Mouse (Mus musculus) spleen, adult 2 months (tissue): ENCODE measurements at regions not wholly inside any gene's neighbourhood (a gene's known extent, or its start where the extent isn't known, plus 50 kb on each side); places are given as distances from the start of the nearest gene placed in this dataset.

ENCODE experiments used
- DNase-seq, 2 experiments: peaks; one replicate each; pipeline versions ENCODE4 v3.0.0 to v3.0.0-alpha.2; 2012 to 2021; ENCODE audit warnings: low spot score in 2 of 2, low read depth in 1 of 2
- H3K27ac ChIP-seq: fragments of 200-500 bp; 2 replicates; pipeline ENCODE4 v1.5.1; 2012; ENCODE audit warnings: low read length, inconsistent platforms; ENCODE audit not compliant: insufficient read depth
- H3K27me3 ChIP-seq: fragments of 200-500 bp; 2 replicates; pipeline ENCODE4 v1.6.1; 2012; ENCODE audit warnings: mild to moderate bottlenecking, moderate library complexity, low read length, inconsistent platforms; ENCODE audit not compliant: control insufficient read depth, insufficient read depth
- H3K36me3 ChIP-seq: fragments of 200-500 bp; 2 replicates; pipeline ENCODE4 v1.6.1; 2012; ENCODE audit warnings: mild to moderate bottlenecking, low read length, inconsistent platforms; ENCODE audit not compliant: control insufficient read depth, insufficient read depth
- H3K4me1 ChIP-seq: fragments of 200-500 bp; 2 replicates; pipeline ENCODE4 v1.6.1; 2011; ENCODE audit warnings: inconsistent platforms; ENCODE audit not compliant: control insufficient read depth, insufficient read depth, insufficient read length
- H3K4me3 ChIP-seq: fragments of 200-500 bp; 2 replicates; pipeline ENCODE4 v1.5.1; 2011; ENCODE audit warnings: mild to moderate bottlenecking, inconsistent platforms; ENCODE audit not compliant: insufficient read depth, insufficient read length; ENCODE audit errors: extremely low read depth
- CTCF ChIP-seq: fragments of 200-500 bp; IDR thresholded peaks from 2 replicates; pipeline ENCODE4 v1.5.1; 2011; ENCODE audit warnings: mild to moderate bottlenecking, inconsistent platforms; ENCODE audit not compliant: insufficient read depth, insufficient read length, insufficient replicate concordance; ENCODE audit errors: extremely low read depth
- POLR2A ChIP-seq: fragments of 200-500 bp; IDR thresholded peaks from 2 replicates; pipeline ENCODE4 v1.6.1; 2011; ENCODE audit warnings: low read depth, low read length, inconsistent platforms
- WGBS: fragments of 180-500 bp; shearing (Covaris S2); methylation state at CpG from one replicate; pipeline ENCODE4 v1.1.7; 2018; 5-methylcytosine and 5-hydroxymethylcytosine counted together

DNA sequence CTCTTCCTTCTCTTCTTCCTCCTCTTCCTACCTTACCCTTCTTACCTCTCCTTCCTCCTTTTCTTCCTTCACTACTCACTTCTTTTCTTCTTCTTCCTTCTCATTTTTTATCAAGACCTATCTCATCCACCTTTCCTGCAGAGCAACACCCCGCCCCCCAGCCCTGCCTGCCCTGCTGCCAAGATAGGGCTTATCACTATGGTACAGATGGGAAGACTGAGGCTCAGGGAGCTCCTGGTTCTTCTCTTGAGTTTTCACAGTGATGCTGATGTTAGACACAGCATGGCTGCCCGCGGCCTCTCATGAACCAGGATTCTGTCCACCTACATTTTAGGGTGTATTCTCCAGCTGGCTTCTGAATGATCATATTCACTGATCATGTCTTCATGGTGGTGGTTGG, 100.0 kb upstream of the Mki67 start:
- H3K4me1 ChIP-seq: no peaks in the 10 kb centered on the region
- no peaks in the 10 kb centered on the region for H3K36me3 ChIP-seq
- WGBS: 86% methylated on average over 3 of the region's 3 CpGs
- H3K27ac ChIP-seq: peak overlapping the region; percentile 12; the same call in 1 of the 2 replicates
- DNase-seq: no peak
- no peak overlapping the region for H3K4me3 ChIP-seq
- TF ChIP-seq CTCF: no peak
- no peaks in the 10 kb centered on the region for H3K27me3 ChIP-seq

DNA sequence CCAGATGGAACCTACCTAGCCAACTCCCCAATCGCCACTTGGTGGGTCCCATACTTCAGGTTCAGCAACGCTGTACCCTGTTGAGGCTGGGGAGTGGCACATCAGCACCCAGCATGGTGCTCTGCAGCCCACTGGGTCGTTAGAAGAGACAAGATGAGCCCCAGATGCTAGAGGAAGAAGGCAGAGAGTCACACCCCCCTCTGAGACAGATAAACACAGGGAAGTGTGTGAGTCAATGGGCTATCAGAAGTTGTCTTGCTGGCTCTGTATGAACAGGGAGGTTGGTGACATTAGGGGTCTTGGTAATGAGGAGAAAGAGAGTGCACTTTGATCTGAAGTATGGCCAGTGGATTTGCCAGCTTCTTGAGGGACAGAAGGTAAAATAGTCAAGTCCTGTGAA, 101.7 kb upstream of the Mki67 start:
- no peaks in the 10 kb centered on the region for H3K36me3 ChIP-seq
- H3K27me3 ChIP-seq: no peaks in the 10 kb centered on the region
- no peak for DNase-seq
- H3K4me3 ChIP-seq: no peak overlapping the region
- H3K4me1 ChIP-seq: no peaks in the 10 kb centered on the region
- TF ChIP-seq POLR2A (no peak), CTCF (no peak)
- H3K27ac ChIP-seq: no peak overlapping the region
- 71% methylated on average over 3 of the region's 3 CpGs for WGBS

DNA sequence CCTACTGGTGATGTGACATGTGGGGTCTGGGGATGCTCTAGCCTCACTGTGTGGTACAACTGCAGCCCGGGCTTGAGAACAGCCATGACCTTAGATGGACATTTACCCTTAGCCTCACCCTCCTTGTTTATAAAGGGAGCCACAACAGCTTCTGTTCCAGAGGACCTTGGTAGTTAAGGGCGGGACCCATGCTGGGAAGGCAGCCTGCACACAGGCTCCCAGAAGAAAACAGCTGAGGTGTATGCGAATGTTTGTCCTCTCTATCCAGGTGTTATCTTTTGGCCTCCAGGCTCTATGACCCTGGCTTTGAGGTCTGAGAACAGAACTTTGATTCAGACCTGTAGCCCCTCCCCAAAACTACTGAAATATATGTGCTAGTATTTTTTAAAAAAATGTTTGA, 102.1 kb upstream of the Mki67 start:
- Histone ChIP-seq H3K4me1 (no peaks in the 10 kb centered on the region), H3K4me3 (no peak overlapping the region), H3K27ac (no peak overlapping the region), H3K36me3 (no peaks in the 10 kb centered on the region), H3K27me3 (no peaks in the 10 kb centered on the region)
- DNase-seq: no peak
- TF ChIP-seq CTCF (no peak), POLR2A (no peak)
- 93% methylated on average over 3 of the region's 3 CpGs for WGBS

DNA sequence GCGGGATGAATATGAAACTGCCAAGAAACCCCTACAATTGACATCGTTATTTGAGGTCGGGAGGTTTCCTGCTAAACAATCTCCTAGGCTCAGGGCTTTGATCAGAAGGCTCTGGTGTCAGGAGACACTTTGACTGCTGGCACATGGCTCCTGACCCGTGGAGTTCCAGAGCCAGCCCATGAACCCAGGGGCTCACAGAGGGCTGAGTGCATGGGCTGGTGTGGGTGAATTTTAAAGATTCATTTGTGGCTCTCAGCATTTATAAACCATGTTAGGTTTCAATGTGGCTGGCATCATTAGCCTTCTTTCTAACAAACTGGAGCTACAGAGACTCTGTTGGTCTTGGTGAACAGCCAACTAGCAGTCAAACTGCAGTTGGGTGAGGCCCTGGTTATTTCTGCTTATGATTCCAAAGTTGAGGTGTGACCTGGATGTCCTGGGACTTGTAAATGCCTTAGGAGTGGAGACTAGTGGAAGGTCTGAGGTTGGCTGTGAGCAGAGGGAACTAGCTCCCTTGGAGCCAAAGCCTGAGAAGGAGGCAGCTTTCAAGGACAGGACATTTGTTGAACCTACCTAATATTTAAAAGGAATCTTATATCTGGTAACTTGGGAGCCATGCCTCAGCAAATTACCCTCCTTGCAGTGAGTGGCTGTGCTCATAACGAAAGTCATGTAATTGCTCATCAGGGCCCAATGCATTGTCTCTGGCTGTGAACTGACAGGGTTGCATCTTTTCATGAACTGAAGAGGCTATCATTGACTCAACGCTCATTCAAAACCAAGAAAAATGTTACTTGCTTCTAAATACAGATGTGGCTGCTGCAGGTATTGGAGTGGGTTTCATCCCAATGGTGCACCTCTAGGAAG, 108.0 kb upstream of the Mki67 start:
- Histone ChIP-seq H3K27ac (no peak overlapping the region), H3K4me1 (no peaks in the 10 kb centered on the region), H3K27me3 (no peaks in the 10 kb centered on the region), H3K4me3 (no peak overlapping the region), H3K36me3 (no peaks in the 10 kb centered on the region)
- TF ChIP-seq CTCF: no peak
- no peak for TF ChIP-seq POLR2A
- no peak for DNase-seq
- 76% methylated on average over 6 of the region's 6 CpGs for WGBS

DNA sequence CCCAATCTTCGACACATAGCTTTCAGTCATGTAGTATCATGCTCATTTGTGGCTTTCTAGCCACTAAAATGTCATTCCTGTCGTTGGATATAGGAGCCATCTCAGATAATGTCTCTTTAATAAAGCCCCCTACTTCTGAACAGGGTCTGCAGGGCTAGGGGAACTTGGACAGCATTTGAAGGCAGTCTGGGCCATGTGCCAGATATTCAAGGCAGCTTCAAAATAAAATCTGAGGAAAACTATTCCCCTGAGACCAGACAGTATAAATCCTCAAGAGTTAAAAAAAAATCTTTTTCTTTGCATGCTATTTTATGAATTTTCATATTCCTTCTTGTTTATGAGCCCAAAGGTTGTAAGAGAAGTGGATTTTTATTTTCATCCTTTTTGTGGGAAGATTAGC, 113.1 kb upstream of the Mki67 start:
- no peak for DNase-seq
- 58% methylated on average over 2 of the region's 2 CpGs for WGBS
- Histone ChIP-seq H3K27ac (no peak overlapping the region), H3K4me3 (no peak overlapping the region), H3K27me3 (no peaks in the 10 kb centered on the region), H3K4me1 (no peaks in the 10 kb centered on the region), H3K36me3 (no peaks in the 10 kb centered on the region)
- TF ChIP-seq CTCF (no peak), POLR2A (no peak)

DNA sequence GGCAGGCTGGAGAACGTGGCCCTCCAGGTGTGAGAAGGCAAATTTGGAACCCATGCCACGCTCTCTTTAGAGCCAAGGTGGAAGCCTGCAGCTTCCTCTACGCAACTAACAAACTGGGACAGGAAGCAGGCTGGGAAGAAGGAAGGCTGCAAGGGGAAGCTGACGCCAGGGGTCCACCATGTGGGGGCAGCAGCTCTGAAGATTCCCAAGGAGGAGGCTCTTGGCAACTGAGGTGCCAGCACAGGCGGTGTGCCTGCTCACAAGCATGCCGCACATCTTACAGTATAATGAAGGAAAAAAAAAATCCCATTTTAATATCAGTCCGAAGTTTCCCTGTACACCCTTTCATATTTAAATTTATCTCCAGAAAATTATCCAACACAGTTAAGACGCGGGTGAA, 117.3 kb upstream of the Mki67 start:
- no peaks in the 10 kb centered on the region for H3K4me1 ChIP-seq
- H3K36me3 ChIP-seq: no peaks in the 10 kb centered on the region
- H3K27ac ChIP-seq: no peak overlapping the region
- H3K27me3 ChIP-seq: no peaks in the 10 kb centered on the region
- DNase-seq: no peak
- TF ChIP-seq CTCF (no peak), POLR2A (no peak)
- no peak overlapping the region for H3K4me3 ChIP-seq
- WGBS: 67% methylated on average over 9 of the region's 9 CpGs

DNA sequence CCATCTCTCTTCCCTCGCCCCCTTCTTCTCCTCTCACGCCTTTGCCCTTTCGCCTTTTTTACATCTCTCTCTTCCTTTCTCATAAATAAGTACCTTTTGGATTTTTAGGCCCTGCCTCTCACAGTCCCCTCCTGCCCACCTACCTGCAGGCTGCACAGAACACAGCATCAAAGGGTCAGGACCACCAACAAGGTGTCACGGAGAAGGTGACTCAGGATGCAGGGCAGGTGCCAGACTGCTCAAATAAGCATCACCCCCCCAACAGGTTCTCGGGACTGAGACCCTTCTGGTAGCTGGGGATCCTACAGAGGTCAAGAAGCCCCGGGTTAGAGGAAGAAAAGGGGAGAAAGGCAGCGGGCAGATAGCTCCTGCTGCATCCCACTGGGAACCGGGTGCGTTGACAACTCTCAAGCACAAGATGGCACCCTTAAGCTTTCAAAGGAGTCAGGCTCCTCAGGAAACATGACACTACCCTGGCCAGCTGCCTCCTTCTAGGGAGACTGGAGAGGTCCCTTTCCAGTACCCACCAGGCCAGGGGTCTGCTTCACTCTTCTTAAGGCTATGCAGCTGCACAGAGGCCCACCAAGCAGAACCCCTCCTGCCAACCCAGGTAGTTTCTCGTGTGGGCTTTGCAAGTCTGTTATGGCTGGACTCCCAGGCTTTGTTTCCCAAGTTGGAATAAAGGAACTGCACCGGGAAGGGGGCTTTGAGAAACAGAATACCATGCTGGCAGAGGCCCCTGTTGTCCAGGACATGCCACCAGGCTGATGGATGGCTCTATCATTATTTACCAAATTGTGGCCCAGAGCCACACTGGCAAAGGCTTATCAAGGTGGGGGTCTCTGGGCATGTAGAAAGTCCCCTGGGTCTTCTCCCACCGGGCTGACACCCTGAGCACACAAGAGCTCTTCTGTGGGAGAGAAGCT, 120.9 kb upstream of the Mki67 start:
- Histone ChIP-seq H3K4me3 (no peak overlapping the region), H3K27me3 (no peaks in the 10 kb centered on the region), H3K4me1 (no peaks in the 10 kb centered on the region), H3K36me3 (no peaks in the 10 kb centered on the region), H3K27ac (no peak overlapping the region)
- DNase-seq: no peak
- WGBS: 53% methylated on average over 12 of the region's 12 CpGs
- TF ChIP-seq POLR2A (no peak), CTCF (peak; percentile 11; the same call in 1 of the 2 replicates)
